Mouse (Mus musculus): ENCODE results near the gene Pgf. TPM values are rescaled to one million over a fixed set of nuclear protein-coding genes. Genes with fewer than 3 reads are reported as not detected.

The Pgf gene
- polyA plus RNA-seq, 1 experiment from 2014 or later, result 15.6 TPM

DNA sequence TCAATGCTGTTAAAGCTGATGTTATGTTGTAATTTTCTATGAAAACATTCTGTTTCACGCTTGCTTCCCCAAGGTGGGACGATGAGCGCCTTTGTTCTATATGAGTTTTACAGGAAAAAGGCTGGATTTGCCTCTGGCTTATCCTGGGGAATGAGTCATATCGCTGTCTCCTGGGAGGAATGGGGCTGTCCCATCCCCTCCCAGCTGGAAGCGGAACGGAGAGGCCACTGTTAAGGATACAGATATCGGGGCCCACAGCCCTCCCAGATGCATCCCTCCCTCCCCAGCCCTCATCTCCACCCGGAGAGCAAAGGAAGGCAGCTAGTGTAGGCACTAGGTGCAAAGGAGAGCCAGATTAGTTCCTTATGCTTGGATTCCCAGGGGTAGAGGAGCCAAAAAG is 8.2 kb upstream of the Pgf start:
- H3K4me2 ChIP-seq (replicated peaks), result no peak overlapping the region
- WGBS, result 41% methylated on average over 8 of the region's 8 CpGs
- no peak overlapping the region for H3K4me3 ChIP-seq (replicated peaks)
- H3K36me3 ChIP-seq, result no peaks in the 10 kb centered on the region
- no peaks in the 10 kb centered on the region for H3K27me3 ChIP-seq (replicated peaks)
- peak overlapping the region; percentile 38 for H3K27ac ChIP-seq
- H3K9me3 ChIP-seq, result no peaks in the 10 kb centered on the region
- no peak overlapping the region for H3K9ac ChIP-seq
- peaks cover 21% of the 10 kb centered on the region for H3K4me1 ChIP-seq (replicated peaks)
- ATAC-seq, result peak; percentile 74

- H3K27ac ChIP-seq, result no peak overlapping the region
- peaks cover 21% of the 10 kb centered on the region for H3K4me1 ChIP-seq (replicated peaks)
- H3K4me2 ChIP-seq (replicated peaks), result no peak overlapping the region
- H3K9me3 ChIP-seq, result no peaks in the 10 kb centered on the region
- no peak overlapping the region for H3K9ac ChIP-seq
- no peak overlapping the region for H3K4me3 ChIP-seq (replicated peaks)
- ATAC-seq, result no peak
- no peaks in the 10 kb centered on the region for H3K36me3 ChIP-seq
- WGBS, result 67% methylated on average over 5 of the region's 5 CpGs
- no peaks in the 10 kb centered on the region; the same call in 1 of the 2 replicates for H3K27me3 ChIP-seq (replicated peaks)
Measured at GRCm38 (mm10) chr12:85184118-85184517, 6.5 kb upstream of the Pgf start.

GRCm38 (mm10) chr12:85182898-85183297 is 5.3 kb upstream of the Pgf start:
- no peak for ATAC-seq
- Histone ChIP-seq H3K36me3 (no peaks in the 10 kb centered on the region), H3K27ac (no peak overlapping the region), H3K9me3 (no peaks in the 10 kb centered on the region), H3K27me3 (replicated peaks) (no peaks in the 10 kb centered on the region; the same call in 1 of the 2 replicates), H3K4me3 (replicated peaks) (no peak overlapping the region), H3K9ac (no peak overlapping the region), H3K4me1 (replicated peaks) (peaks cover 21% of the 10 kb centered on the region), H3K4me2 (replicated peaks) (no peak overlapping the region)
- WGBS, result 74% methylated on average over 5 of the region's 5 CpGs

GRCm38 (mm10) chr12:85182345-85182643 is 4.7 kb upstream of the Pgf start:
- Histone ChIP-seq H3K4me3 (replicated peaks) (no peak overlapping the region), H3K4me2 (replicated peaks) (no peak overlapping the region), H3K27ac (no peak overlapping the region), H3K36me3 (no peaks in the 10 kb centered on the region), H3K9ac (no peak overlapping the region), H3K4me1 (replicated peaks) (peaks cover 26% of the 10 kb centered on the region), H3K27me3 (replicated peaks) (no peaks in the 10 kb centered on the region; the same call in 1 of the 2 replicates), H3K9me3 (no peaks in the 10 kb centered on the region)
- 26% methylated on average over 8 of the region's 8 CpGs for WGBS
- ATAC-seq, result no peak

GRCm38 (mm10) chr12:85181475-85182344 is 4.1 kb upstream of the Pgf start:
- Histone ChIP-seq H3K4me3 (replicated peaks) (no peak overlapping the region), H3K27ac (0 out of 2 replicates have a peak overlapping the region, but pooled peaks have one; percentile 6), H3K4me2 (replicated peaks) (no peak overlapping the region; the same call in 1 of the 2 replicates), H3K4me1 (replicated peaks) (peaks cover 30% of the 10 kb centered on the region), H3K9me3 (no peaks in the 10 kb centered on the region), H3K9ac (no peak overlapping the region), H3K27me3 (replicated peaks) (no peaks in the 10 kb centered on the region; the same call in 1 of the 2 replicates), H3K36me3 (no peaks in the 10 kb centered on the region)
- 20% methylated on average over 17 of the region's 17 CpGs for WGBS
- ATAC-seq, result no peak

- H3K4me1 ChIP-seq (replicated peaks), result peaks cover 54% of the 10 kb centered on the region
- no peak for ATAC-seq
- 74% methylated on average over 2 of the region's 2 CpGs for WGBS
Measured at GRCm38 (mm10) chr12:85178294-85178693, 704 bp upstream of the Pgf start.

DNA sequence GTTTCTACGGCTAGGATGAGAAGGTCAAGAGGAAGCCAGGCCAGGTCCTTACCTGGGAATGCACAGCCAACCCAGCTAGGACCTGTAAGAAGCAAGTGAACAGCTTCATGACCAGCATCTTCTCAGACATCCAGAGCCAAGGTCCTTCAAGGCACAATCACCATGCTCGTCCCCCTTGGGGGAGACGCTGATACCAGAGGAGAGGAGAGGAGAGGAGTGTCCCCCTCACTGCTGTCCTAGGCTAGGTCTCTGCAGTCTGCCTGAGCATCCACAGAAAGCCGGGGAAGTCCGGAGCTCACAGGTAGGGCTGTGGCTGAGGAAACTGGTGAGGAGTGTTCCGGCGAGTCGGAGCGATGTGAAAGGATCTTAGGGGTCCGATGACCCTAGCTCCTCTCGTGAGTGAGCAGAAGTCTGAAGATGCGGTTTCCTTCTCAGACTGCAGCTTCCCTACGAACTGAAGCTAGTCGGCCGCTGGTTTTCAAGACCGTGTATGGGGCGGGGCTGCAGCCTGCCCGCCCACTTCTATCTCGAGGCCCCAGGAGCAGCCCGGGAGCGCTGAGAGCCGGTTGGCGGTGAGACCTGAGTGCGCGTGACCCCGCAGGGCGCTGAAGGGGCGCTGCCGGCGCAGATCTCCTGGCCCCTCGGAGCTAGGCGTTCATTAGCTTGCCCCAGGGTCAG is 605 bp downstream of the Pgf start:
- Histone ChIP-seq H3K4me1 (replicated peaks) (peaks cover 55% of the 10 kb centered on the region), H3K27ac (peak overlapping the region; percentile 44; the same call in 1 of the 2 replicates), H3K36me3 (no peaks in the 10 kb centered on the region), H3K4me2 (replicated peaks) (peak overlapping the region; percentile 91), H3K4me3 (replicated peaks) (peak overlapping the region; percentile 41), H3K9me3 (no peaks in the 10 kb centered on the region), H3K27me3 (replicated peaks) (no peaks in the 10 kb centered on the region; the same call in 1 of the 2 replicates), H3K9ac (peak overlapping the region; percentile 43)
- WGBS, result 3% methylated on average over 32 of the region's 32 CpGs
- ATAC-seq, result peak; percentile 82

More at GRCm38 (mm10) chr12:85178294-85178693, 704 bp upstream of the Pgf start:
- no peak overlapping the region for H3K9ac ChIP-seq
- H3K27ac ChIP-seq, result no peak overlapping the region
- H3K4me2 ChIP-seq (replicated peaks), result no peak overlapping the region
- no peaks in the 10 kb centered on the region for H3K9me3 ChIP-seq
- H3K4me3 ChIP-seq (replicated peaks), result no peak overlapping the region
- H3K36me3 ChIP-seq, result no peaks in the 10 kb centered on the region
- H3K27me3 ChIP-seq (replicated peaks), result no peaks in the 10 kb centered on the region; the same call in 1 of the 2 replicates

DNA sequence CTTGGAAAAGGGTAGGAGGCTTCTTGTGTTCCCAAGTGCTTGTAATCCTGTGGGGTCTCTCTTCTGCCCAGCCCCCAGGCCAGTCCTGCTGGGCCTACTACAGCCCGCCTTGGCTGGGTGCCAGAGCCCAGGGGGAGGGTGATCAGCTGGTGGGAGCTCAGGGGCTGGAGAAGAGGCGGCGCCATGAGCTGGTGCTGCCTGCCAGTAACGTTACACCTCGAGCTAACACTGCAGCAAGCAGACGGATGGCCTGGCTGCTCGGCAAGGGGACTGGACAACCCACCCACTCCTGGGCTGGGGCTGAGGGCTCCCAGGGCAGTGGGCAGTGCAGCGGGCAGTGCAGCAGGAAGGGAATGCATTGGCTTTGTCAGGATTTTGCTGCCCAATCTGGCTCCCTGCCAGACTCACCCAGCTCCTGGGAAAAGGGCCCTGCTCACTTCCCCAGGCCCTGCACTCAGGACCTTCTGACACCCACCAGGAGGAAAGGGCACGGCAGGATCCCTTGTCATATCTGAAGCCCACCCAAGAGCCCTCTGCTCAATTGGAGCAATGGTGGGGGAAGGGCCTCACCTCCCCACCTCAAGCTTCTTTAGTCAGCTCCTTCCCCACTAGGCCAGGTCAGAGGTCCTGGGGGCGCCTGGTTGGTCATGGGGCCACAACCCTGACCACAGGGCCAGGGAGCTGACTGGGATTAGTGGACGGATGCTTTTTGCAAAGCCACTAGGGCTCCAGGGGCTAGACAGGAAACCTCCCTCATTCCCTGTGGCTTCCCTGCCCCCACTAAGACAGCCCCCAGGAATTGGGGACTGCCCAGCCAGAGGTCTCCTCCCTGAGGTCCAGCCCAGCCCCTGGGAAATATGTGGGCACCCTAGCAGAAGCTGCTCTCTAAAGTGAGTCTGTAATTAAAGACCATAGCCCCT is 1.4 kb downstream of the Pgf start:
- 25% methylated on average over 11 of the region's 11 CpGs for WGBS
- H3K27ac ChIP-seq, result peak overlapping the region; percentile 55
- H3K27me3 ChIP-seq (replicated peaks), result no peaks in the 10 kb centered on the region; the same call in 1 of the 2 replicates
- peak overlapping the region; percentile 43 for H3K9ac ChIP-seq
- peak overlapping the region; percentile 91 for H3K4me2 ChIP-seq (replicated peaks)
- ATAC-seq, result peak; percentile 70
- peak overlapping the region; percentile 41 for H3K4me3 ChIP-seq (replicated peaks)
- peaks cover 48% of the 10 kb centered on the region for H3K4me1 ChIP-seq (replicated peaks)
- no peaks in the 10 kb centered on the region for H3K9me3 ChIP-seq
- H3K36me3 ChIP-seq, result no peaks in the 10 kb centered on the region

DNA sequence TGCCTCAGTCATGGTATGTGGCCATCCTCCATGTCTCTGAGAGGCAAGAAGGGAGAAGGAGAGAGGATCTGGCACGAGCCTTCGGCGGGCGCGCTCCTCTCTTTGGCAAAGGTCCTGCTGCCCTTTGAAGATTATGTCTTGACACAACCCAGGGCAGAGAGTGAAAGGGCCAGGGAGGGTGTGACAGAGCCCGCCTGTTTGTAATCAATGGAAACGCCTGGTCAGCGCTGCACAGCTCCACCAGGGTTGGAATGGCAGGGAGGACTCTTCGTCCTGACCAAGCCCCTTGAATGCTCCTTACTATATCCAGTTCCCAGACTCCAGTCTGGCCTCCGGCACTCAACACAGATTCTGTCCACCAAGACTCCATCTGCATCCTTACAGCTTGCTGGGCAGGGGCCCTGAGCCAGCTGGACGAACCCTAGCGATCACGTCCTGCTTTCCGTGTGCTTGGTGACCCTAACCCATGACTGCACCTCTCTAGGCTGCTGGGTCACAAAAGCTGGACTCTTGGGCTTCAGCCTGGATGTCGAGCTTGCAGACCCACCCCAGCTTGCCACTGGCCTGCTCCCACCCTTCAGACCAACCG is 2.4 kb downstream of the Pgf start:
- WGBS, result 30% methylated on average over 16 of the region's 16 CpGs
- peak; percentile 9 for ATAC-seq
- Histone ChIP-seq H3K27ac (peak overlapping the region; percentile 52), H3K9me3 (no peaks in the 10 kb centered on the region), H3K4me3 (replicated peaks) (peak overlapping the region; percentile 41), H3K4me1 (replicated peaks) (peaks cover 48% of the 10 kb centered on the region), H3K27me3 (replicated peaks) (no peaks in the 10 kb centered on the region), H3K36me3 (no peaks in the 10 kb centered on the region), H3K9ac (0 out of 2 replicates have a peak overlapping the region, but pooled peaks have one; percentile 43), H3K4me2 (replicated peaks) (peak overlapping the region; percentile 91)

DNA sequence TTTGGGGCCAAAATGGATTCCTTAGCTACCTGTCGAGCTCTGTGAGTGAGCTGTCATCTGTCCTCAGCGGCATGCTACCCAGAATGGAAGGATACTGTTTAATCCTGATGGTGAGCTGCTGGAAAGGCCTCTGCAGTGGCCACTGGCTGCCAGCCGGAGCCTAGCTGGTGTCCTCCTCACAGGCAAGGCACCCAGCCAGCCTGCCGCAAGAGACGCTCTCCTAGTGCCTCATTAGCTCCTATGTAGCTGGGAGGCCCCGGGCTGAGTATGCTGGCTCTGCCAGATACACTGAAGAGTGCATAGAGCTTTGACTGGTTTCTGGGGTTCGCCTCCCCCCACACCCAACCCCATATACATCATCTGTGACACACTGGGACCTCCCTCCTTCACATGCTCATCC is 3.6 kb downstream of the Pgf start:
- no peaks in the 10 kb centered on the region for H3K9me3 ChIP-seq
- ATAC-seq, result no peak
- H3K36me3 ChIP-seq, result no peaks in the 10 kb centered on the region
- 69% methylated on average over 7 of the region's 7 CpGs for WGBS
- no peak overlapping the region for H3K27ac ChIP-seq
- H3K27me3 ChIP-seq (replicated peaks), result no peaks in the 10 kb centered on the region
- H3K4me2 ChIP-seq (replicated peaks), result peak overlapping the region; percentile 19; the same call in 1 of the 2 replicates
- H3K4me3 ChIP-seq (replicated peaks), result no peak overlapping the region
- no peak overlapping the region for H3K9ac ChIP-seq
- peaks cover 57% of the 10 kb centered on the region for H3K4me1 ChIP-seq (replicated peaks)

DNA sequence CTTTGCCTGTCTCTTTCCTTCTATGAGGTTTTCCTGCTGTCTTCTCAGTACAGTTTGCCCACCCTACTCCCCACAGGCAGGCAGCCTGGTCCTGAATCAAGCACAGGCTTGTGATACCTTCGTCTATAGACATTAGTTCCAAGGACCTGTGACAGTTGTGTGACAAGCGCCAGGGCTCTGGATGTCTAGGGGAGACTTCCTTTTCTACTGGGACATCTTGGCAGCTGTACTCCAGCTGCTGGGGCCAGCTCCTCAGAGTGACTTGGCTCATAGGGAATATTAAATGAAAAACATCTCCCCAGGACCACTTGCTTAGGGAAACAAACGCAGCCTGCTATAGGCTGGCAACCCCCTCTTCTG is 6.7 kb downstream of the Pgf start:
- ATAC-seq, result no peak
- Histone ChIP-seq H3K9ac (no peak overlapping the region), H3K27ac (no peak overlapping the region), H3K4me2 (replicated peaks) (no peak overlapping the region), H3K36me3 (no peaks in the 10 kb centered on the region), H3K27me3 (replicated peaks) (no peaks in the 10 kb centered on the region), H3K4me1 (replicated peaks) (peaks cover 43% of the 10 kb centered on the region), H3K4me3 (replicated peaks) (no peak overlapping the region), H3K9me3 (no peaks in the 10 kb centered on the region)
- 72% methylated on average over 3 of the region's 3 CpGs for WGBS
